Mouse (Mus musculus) cortical plate, adult 2 months (tissue): ENCODE data around the gene Fbxl19.

Source experiments
- CTCF ChIP-seq: fragments of 200-500 bp; IDR thresholded peaks from 2 replicates; pipeline ENCODE4 v1.5.1; 2011; ENCODE audit warnings: mild to moderate bottlenecking, control low read depth, low read length; ENCODE audit not compliant: insufficient read depth; ENCODE audit errors: extremely low read depth
- POLR2A ChIP-seq: fragments of 200-500 bp; IDR thresholded peaks from 2 replicates; pipeline ENCODE4 v1.6.1; 2011; ENCODE audit warnings: mild to moderate bottlenecking, low read length, control low read depth; ENCODE audit not compliant: insufficient read depth; ENCODE audit errors: extremely low read depth

GRCm38 (mm10) chr7:127711031-127711430, 33.3 kb upstream of the Fbxl19 start:
- TF ChIP-seq CTCF (no peak), POLR2A (no peak)
